Mouse (Mus musculus) spleen, embryonic (tissue): ENCODE measurements around the gene Kank4.
"Not testable (repeated sequence)": the region's sequence is repeated elsewhere in the genome, so short reads cannot be mapped to it uniquely, and the experiment has no call there.

Experiments used
- CTCF ChIA-PET: fragments of 350-600 bp; sonication (Branson Sonifier 250); formaldehyde crosslinking; loops from one replicate; lab custom pipeline; 2022; lab: Charles Lee

Gene Kank4

GRCm38 (mm10) chr4:98817184-98817911 lies at the start of gene Kank4:
Gene Kank4 (minus strand): TSS chr4:98817537.
- CTCF ChIA-PET: no interaction called here

DNA sequence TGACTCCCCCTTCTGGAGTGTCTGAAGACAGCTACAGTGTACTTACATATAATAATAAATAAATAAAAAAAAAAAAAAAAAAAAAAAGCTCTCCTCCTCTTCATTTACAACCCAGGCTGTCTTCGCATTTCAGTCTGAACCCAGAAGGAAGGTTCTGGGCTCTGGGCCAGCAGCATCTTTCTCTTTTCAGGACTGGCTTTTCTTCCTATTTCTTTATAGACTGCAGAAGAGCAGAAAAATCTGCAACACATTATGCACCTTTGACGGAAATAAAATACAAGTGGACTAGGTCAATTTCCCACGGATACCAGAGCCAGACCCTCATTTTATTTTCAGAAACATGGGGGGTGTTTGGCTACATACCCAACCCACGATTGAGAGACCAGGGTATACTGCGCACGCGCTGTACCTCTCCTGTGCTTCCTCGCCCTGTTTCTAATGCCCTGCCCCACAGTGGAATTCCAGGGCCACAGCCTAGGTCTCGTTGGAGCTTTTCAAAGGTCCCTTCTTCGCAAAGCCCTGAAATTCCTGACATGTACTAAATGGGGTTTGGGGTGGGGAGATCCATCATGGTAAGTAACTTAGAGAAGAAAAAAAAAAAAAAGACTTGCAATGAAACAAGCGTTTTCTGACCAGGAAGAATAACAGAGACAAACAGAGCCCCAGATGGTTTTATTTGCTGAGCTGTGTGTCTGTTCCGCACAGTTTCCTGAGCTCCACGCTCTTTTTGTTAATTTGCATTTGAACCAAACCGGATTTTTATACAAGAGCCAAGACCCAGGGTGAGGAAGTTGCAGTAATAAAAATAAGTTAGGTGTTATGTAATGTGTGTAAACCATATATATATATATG lies 48.3 kb upstream of the Kank4 start:
- CTCF ChIA-PET: interaction anchor here (0.7 kb wide), 1 partner anchor 260 kb away, joined by 6 read pairs; no protein-coding TSS in a partner anchor

- CTCF ChIA-PET: no interaction called here
These were observed 47.2 kb upstream of the Kank4 start for GRCm38 (mm10) chr4:98864546-98864945.

DNA sequence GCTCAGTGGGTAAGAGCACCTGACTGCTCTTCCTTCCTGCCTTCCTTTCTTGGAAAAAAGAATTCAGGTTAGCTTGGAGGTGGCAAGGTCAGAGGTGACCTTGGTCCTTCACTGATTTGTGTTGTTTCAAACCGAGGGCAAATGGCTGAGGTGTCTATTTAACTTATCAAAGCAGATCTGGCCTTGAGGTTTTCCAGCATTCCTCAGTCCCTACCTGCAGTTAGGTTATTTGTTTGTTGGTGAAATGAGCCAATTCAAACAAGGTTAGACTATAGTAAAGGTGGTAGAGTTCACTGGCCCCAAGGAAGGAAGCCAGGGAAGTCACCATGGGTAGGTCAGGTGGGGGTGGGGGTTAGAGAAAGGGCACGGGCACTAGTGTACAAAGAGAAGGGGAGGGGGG lies 46.8 kb upstream of the Kank4 start:
- CTCF ChIA-PET: no interaction called here

DNA sequence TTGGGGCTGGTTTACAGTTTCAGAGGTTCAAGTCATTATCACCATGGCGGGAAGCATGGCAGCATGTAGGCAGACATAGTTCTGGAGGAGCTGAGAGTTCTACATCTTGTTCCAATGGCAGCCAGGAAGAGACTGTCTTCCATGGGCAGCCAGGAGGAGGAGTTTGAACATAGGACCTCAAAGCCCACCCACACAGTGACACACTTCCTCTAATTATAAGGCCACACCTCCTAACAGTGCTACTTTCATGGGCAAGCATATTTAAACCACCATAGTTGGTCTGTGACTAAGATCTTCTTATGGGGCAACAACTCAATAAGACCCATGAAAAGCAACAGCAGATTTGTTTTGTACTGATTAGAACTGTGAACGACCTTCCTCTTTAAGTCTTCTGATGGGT lies 46.1 kb upstream of the Kank4 start:
- CTCF ChIA-PET: no interaction called here

DNA sequence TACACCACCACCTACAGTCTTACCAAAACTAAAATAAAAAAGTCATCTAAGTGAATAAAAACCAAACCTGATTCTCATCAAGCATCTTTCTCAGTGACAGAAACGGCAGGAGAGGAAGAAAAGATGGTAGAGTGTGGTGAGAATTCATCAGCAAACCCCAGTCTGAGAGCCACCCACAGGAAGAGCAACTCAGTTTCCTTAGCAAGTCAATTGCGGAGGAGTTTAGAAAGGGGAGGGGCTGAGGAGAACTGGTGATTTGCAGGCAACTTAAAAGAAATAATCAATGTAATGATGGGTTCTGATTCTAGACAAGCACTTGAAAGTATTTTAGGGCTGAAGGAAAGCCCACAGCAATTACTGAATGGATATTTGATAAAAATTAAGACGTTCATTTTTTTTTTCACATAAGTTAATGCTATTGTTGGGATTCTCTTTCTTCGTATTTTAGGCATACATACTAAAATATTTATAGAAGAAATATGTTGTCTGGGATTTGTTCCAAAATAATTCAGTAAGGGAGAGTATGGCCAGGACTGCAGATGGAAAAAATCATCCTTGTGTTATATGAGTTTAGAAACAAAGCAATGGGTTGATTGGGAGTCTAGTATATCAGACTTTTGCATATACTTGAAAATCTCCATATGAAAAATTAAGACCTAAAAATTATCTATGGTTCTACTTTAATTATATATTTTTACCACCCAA lies 41.0 kb upstream of the Kank4 start:
- CTCF ChIA-PET: no interaction called here

DNA sequence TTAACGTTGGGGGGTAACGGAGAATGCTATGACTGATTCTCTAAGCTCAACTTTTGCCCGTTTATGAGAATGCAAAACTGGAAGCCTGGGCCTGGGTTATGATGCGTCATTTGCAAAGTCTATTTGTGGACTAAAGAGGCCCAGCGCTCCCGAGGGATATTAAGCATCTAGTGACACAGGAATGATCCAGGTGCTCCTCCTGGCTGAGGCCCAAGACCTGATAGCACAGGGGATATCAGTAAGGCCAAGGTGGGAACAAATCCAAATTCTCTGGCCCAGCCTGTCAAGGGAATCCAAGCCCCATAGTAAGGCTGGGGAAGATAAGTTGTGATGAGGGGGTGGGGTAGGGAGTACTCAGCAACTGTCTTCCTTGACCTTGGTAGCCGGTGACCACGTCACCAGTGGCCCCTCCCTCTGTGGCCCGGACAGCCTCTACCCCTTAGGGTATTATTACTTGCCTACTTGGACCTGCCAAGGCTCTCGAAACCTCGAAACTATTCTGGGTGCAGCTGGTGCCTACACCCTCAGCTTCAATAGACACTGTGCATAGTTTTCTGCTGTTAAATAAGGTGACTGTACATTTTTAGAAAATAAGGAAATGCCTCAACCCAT lies 39.8 kb upstream of the Kank4 start:
- CTCF ChIA-PET: no interaction called here

GRCm38 (mm10) chr4:98853926-98854325 lies 36.6 kb upstream of the Kank4 start:
- CTCF ChIA-PET: no interaction called here

DNA sequence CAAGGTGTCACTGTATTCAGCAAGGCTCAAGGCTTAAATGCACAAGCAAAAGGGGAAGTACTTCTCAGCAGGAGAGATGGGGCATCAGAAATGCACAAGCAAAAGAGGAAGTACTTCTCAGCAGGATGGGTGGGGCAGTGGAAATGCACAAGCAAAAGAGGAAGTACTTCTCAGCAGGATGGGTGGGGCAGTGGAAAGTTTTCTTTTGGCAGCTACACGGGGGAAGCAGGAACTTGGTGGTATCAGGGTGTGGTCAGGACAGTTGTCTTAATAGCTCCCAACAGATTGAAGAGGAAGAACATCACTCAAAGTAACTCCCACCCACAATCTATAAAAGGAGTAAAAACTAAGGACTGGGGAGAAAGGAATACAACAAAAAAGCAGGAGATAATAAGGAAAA lies 33.1 kb upstream of the Kank4 start:
- CTCF ChIA-PET: not testable (repeated sequence)

GRCm38 (mm10) chr4:98847120-98847885 lies 30.0 kb upstream of the Kank4 start:
- CTCF ChIA-PET: no interaction called here

GRCm38 (mm10) chr4:98846396-98846795 lies 29.1 kb upstream of the Kank4 start:
- CTCF ChIA-PET: no interaction called here

GRCm38 (mm10) chr4:98845687-98846125 lies 28.4 kb upstream of the Kank4 start:
- CTCF ChIA-PET: no interaction called here

DNA sequence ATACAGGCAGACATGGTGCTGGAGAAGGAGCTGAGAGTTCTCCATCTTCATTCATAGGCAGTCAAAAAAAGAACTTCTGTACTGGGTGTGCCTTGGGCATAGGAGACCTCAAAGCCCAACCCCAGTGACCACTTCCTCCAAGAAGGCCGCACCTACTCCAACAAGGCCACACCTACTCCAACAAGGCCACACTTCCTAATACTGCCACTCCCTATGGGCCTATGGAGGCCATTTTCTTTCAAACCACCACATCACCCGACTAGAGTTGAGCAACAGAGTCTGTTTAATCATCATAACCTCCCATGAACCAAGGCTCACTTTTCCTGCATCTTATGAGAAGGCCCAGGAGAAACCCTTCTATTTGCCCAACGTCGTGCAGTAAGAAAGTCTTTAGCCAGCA lies 27.9 kb upstream of the Kank4 start:
- CTCF ChIA-PET: no interaction called here

DNA sequence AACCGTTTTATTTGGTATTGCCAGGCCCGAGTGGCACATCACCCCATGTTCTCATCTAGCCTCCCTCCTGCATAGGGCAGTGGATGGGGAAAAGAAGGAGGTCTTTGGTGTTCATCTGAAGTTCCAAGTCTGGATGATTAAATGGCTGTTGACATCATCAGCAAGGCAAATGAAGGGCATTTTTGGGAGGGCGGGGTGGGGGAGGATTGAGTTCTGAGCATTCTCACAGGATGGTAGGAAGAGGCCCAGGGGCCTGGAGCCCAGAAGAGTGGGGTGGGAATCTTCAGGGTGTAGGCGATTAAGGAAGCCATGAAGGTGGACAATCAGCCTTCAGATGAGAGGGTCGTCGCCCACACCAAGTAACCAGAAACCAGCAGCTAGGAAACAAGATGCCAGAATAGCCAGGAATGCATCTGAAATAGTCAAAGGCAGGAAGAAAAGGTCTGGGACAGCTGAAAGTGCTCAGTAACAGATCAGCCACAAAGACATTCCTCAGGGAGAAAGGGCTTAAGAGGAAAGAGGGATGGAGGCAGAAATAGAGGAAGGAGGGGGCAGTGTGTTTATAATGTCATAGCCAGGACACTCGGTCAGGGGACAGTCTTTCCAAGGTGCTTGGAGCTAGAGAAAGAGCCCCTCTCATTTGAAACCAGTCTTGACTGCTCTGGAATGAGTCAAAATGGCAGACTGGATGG lies 26.7 kb upstream of the Kank4 start:
- CTCF ChIA-PET: no interaction called here

DNA sequence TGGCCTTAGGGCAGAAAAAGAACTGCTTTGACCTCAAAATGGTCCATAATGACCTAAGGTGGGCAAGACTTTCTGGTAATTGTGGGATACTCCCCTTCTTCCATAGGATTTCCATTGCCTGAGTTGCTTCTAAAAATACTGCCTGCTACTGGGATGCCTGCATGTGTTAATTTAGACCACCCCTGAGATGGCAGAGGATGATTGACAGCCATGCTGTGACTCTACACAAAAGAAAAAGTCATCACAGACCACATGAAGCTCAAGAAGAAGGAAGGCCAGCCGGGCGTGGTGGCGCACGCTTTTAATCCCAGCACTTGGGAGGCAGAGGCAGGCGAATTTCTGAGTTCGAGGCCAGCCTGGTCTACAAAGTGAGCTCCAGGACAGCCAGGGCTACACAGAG lies 23.9 kb upstream of the Kank4 start:
- CTCF ChIA-PET: not testable (repeated sequence)

DNA sequence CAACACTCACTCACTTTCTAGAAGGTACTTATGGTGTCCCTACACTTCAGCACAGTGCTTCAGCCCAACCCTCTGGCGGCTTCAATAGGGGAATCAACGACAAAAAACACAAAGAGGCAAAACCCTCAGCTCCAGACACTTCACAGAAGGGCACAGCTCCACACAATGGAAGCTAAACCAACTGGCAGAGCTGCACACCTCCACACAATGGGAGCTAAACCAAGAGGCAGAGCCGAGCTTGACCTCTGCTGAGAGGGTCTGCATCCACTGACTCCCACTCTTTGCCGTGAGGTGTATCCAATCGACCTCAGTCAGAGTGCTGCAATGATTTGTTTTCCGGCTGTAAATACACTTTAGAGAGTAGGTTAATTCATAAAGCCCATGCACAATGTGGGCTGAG lies 23.2 kb upstream of the Kank4 start:
- CTCF ChIA-PET: no interaction called here

GRCm38 (mm10) chr4:98838913-98839312 lies 21.6 kb upstream of the Kank4 start:
- CTCF ChIA-PET: no interaction called here

- CTCF ChIA-PET: no interaction called here
These were observed 20.6 kb upstream of the Kank4 start for GRCm38 (mm10) chr4:98837715-98838505.

DNA sequence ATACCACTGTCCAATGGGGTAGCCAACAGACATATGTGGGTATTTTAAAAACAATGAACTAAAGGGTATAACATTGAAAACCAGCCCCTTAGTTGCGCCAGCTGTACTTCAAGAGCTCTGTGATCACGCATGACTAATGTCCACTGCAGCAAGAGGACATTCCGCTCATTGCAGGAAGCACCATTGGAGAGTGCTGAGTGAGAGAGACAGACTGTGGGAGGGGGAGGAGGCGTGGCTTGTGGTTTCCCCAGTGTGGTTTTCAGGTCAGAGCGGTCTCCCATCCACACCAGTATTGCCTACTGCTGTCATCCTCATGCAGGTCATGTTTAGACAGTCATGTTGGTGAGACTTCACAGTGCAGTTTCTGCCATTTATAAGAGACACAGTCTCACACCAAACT lies 19.2 kb upstream of the Kank4 start:
- CTCF ChIA-PET: no interaction called here

DNA sequence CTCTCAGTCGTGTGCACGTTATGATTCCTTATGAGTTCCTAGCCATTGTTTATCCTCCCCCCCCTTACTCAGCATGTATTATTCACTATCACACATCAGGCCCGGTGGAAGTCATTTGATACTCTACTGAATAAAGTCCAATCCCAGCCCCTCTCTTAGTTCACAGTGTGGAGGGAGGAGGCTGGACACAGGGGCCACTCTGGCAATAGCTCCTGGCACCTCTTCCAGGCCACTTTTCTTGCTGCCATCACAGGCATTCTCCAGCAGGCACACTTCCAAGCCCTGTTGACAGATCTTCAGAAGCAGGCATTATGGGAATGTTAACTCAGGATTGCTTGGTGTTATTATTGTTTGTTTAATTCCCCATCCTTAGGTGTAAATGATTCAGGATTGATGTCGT lies 17.4 kb upstream of the Kank4 start:
- CTCF ChIA-PET: no interaction called here
